Mouse (Mus musculus): ENCODE data around the gene Adgrg3.

- no peak for TF ChIP-seq ZNF384 (IDR thresholded peaks at IDR 0.05; ENCODE audit: low read depth, low read length)
- no peak for TF ChIP-seq ZC3H11A (IDR thresholded peaks at IDR 0.05; ENCODE audit: borderline replicate concordance, low read depth, low read length)
- no peak for TF ChIP-seq HCFC1 (IDR thresholded peaks at IDR 0.05; ENCODE audit: borderline replicate concordance, insufficient read depth, low read length)
- TF ChIP-seq MAFK (IDR thresholded peaks at IDR 0.05; ENCODE audit: insufficient read depth, low read depth, low read length): no peak
- no peak for TF ChIP-seq CHD2 (IDR thresholded peaks at IDR 0.05; ENCODE audit: low read depth, low read length)
Measured at GRCm38 (mm10) chr8:95037106-95037925, 19.8 kb downstream of the Adgrg3 start.
